Mouse (Mus musculus) kidney, adult 2 months (tissue): ENCODE measurements around the gene Olfr483. TPM values are rescaled to one million over a fixed set of nuclear protein-coding genes. Genes with fewer than 3 reads are reported as not detected.

Experiments used
- DNase-seq: peaks from one replicate; pipeline ENCODE4 v3.0.0; 2021
- H3K27ac ChIP-seq: fragments of 200-500 bp; 2 replicates; pipeline ENCODE4 v1.5.1; 2012; ENCODE audit warnings: low read depth, low read length, control low read depth, inconsistent platforms; ENCODE audit not compliant: insufficient read depth
- H3K27me3 ChIP-seq: fragments of 200-500 bp; replicated peaks from 2 replicates; pipeline ENCODE4 v1.6.1; 2012; ENCODE audit warnings: mild to moderate bottlenecking, moderate library complexity, low read length, inconsistent platforms; ENCODE audit not compliant: control insufficient read depth, insufficient read depth
- H3K36me3 ChIP-seq: fragments of 200-500 bp; 2 replicates; pipeline ENCODE4 v1.6.1; 2012; ENCODE audit warnings: mild to moderate bottlenecking, moderate library complexity, low read length, inconsistent platforms; ENCODE audit not compliant: control insufficient read depth, insufficient read depth
- H3K4me1 ChIP-seq: fragments of 200-500 bp; 2 replicates; pipeline ENCODE4 v1.6.1; 2011; ENCODE audit warnings: low read length; ENCODE audit not compliant: control insufficient read depth, insufficient read depth
- H3K4me3 ChIP-seq: fragments of 200-500 bp; 2 replicates; pipeline ENCODE4 v1.5.1; 2011; ENCODE audit warnings: mild to moderate bottlenecking, low read depth, low read length, control low read depth; ENCODE audit not compliant: insufficient read depth
- CTCF ChIP-seq: fragments of 200-500 bp; conservative IDR thresholded peaks from 2 replicates; pipeline ENCODE4 v1.5.1; 2011; ENCODE audit warnings: low read depth, mild to moderate bottlenecking, control low read depth, low read length, moderate library complexity, mixed read lengths; ENCODE audit not compliant: insufficient read depth, insufficient read length
- POLR2A ChIP-seq: fragments of 200-500 bp; IDR thresholded peaks from one replicate; pipeline ENCODE4 v1.6.1; 2011; ENCODE audit warnings: low read depth, low read length, control low read depth
- WGBS: fragments of 180-500 bp; shearing (Covaris S2); methylation state at CpG from one replicate; pipeline ENCODE4 v1.1.7; 2018; 5-methylcytosine and 5-hydroxymethylcytosine counted together
- polyA plus RNA-seq: library from polyadenylated mRNA; depleted of rRNA; stranded (reverse); fragments of >200 nt; gene quantifications from 2 replicates; pipeline ENCODE4 v1.2.3, GENCODE M21; 2012; rRNA removed

Gene Olfr483
- polyA plus RNA-seq, result not detected in 2 replicates

DNA sequence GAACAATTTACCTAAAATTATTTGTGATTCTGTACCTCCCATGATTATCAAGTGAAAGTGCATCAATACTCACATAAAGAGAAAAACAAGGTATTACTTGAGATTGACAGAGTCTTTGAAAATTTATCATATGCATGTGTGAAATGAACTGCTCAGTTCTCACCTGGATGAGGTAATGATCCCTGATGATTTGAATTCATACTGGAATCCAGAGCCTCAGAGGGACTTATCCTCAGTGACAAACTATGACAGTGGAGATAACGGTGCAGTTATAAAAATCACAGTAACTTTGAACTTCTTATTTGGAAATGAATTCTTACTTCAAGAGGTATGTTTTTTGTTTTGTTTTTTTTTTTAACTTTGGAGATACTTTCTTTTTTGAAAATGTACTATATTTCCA, at the start of gene Olfr483:
Olfr483 (plus strand) TSS at position 301 of the 400 bp plus-strand sequence.
- Histone ChIP-seq H3K27me3 (no peaks in the 10 kb centered on the region), H3K4me3 (no peak within 1 kb of the TSS), H3K36me3 (no peaks in the 10 kb centered on the region), H3K27ac (no peak within 1 kb of the TSS), H3K4me1 (no peaks in the 10 kb centered on the region)
- TF ChIP-seq CTCF, result no peak
- DNase-seq, result no peak
- 86% methylated on average over 1 of the region's 1 CpGs for WGBS

DNA sequence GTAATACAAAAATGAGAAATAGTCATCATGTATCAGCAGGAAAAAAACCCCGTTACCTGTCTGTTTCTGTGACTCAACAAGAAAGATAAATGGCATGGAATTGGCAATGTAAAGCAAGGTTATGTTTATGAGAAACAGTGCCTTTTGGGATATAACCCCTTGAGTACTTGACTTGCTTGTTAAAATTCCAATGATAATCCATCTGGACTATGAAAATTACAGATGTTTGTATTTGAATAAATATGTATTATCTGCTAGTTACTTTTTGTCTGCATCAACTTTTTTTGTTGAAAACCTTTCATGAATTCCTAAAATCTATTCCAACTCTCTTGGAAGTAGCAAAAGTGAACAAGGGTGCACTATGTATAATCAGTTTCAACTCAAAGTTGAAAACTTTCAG, 33.4 kb upstream of the Olfr483 start, which contains the start of gene Olfr480:
Olfr480 (minus strand) TSS at position 101 of the 400 bp plus-strand sequence.
- no peaks in the 10 kb centered on the region for H3K27me3 ChIP-seq
- no peak for DNase-seq
- H3K36me3 ChIP-seq, result no peaks in the 10 kb centered on the region
- no peak within 1 kb of the TSS for H3K4me3 ChIP-seq
- no peak within 1 kb of the TSS for H3K27ac ChIP-seq
- no peaks in the 10 kb centered on the region for H3K4me1 ChIP-seq
- no peak for TF ChIP-seq CTCF
- TF ChIP-seq POLR2A, result no peak
- 78% methylated on average over 1 of the region's 1 CpGs for WGBS

DNA sequence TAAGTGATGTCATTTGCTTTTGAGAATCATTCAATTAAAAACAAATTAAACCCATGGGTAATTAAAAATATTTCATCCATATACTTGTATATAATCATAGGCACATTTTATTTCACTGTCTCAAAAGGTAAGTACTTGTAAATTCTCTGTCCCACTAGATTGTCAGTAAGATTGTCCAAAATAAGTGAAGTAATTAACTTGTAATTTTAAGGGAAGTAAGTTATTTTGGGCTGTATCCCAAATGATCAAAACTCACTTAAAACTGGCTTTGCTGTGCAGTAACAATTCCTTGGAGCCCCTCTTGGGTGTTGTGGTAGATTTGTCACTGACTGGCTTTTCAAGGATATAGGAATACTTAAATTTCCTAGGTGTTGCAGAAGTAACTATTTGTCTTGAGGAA, 21.1 kb upstream of the Olfr483 start, which contains the start of gene Olfr481:
Olfr481 (plus strand) TSS at position 301 of the 400 bp plus-strand sequence.
- TF ChIP-seq POLR2A (no peak), CTCF (no peak)
- H3K27me3 ChIP-seq, result no peaks in the 10 kb centered on the region
- no peak within 1 kb of the TSS for H3K27ac ChIP-seq
- no peaks in the 10 kb centered on the region for H3K36me3 ChIP-seq
- no peak for DNase-seq
- H3K4me1 ChIP-seq, result no peaks in the 10 kb centered on the region
- H3K4me3 ChIP-seq, result no peak within 1 kb of the TSS

DNA sequence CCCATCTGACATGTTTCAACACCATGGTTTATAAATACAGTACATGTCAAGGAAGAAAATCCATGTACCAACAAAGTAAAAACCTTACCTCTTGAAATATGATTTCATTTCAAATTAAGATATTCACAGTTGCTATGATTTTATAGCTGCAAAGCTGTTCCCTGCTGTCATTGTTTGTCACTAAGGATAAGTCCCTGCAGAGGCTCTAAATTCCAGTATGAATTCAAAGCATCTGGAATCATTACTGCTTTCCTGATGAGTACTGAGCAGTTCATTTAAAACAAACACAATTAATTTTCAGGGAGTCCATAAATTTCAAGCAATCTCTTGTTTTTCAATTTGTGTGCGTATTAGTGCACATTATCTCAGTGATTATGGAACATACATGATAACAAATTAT, 3.2 kb upstream of the Olfr483 start, which contains the start of gene Olfr482:
Olfr482 (minus strand) TSS at position 101 of the 400 bp plus-strand sequence.
- TF ChIP-seq CTCF (no peak), POLR2A (no peak)
- H3K4me3 ChIP-seq, result no peak within 1 kb of the TSS
- WGBS, result 65% methylated on average over 1 of the region's 1 CpGs
- no peaks in the 10 kb centered on the region for H3K27me3 ChIP-seq
- H3K4me1 ChIP-seq, result no peaks in the 10 kb centered on the region
- no peak for DNase-seq
- H3K27ac ChIP-seq, result no peak within 1 kb of the TSS
- no peaks in the 10 kb centered on the region for H3K36me3 ChIP-seq

DNA sequence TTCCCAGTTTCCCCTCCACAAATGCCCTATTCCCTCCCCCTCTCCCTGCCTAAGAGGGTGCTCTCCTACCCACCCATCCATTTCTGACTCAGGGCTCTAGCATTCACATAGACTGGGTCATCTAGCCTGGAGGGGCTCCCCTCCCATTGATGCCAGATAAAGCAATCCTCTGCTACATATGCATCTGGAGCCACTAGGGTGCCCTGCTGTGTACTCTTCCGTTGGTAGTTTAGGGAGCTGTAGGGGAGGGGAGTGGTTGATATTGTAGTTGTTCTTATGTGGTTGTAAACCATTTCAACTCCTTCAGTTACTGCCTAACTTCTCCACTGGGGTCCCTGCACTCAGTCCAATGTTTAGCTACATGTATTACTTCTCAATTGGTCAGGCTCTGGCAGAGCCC, 20.0 kb downstream of the Olfr483 start:
- Histone ChIP-seq H3K4me3 (no peak overlapping the region), H3K36me3 (no peaks in the 10 kb centered on the region), H3K27me3 (no peaks in the 10 kb centered on the region), H3K27ac (no peak overlapping the region), H3K4me1 (no peaks in the 10 kb centered on the region)
- TF ChIP-seq POLR2A (no peak), CTCF (no peak)
- WGBS, result 3% methylated on average over 1 of the region's 1 CpGs
- no peak for DNase-seq

DNA sequence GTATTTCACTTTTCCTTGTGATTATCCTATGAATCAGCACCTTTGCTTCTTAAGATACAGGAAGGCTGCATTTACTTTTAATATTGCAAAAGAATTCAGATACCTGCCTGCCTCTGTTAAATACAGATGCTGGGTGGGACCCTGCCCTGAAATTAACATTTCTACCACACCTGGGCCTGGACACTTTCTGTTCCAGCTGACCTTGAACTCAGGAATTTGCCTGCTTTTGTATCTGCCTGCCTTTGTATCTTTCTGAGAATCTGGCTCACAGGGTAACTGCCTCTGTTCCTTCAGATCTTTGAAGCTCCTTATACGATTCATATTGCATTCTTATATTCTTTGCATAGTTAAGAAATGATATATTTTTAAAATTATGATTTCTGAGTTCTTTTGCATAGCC, 20.8 kb downstream of the Olfr483 start:
- DNase-seq, result no peak
- no peak overlapping the region for H3K4me3 ChIP-seq
- no peak for TF ChIP-seq POLR2A
- no peak for TF ChIP-seq CTCF
- WGBS, result 51% methylated on average over 1 of the region's 1 CpGs
- no peaks in the 10 kb centered on the region for H3K36me3 ChIP-seq
- no peak overlapping the region for H3K27ac ChIP-seq
- no peaks in the 10 kb centered on the region for H3K27me3 ChIP-seq
- no peaks in the 10 kb centered on the region for H3K4me1 ChIP-seq

DNA sequence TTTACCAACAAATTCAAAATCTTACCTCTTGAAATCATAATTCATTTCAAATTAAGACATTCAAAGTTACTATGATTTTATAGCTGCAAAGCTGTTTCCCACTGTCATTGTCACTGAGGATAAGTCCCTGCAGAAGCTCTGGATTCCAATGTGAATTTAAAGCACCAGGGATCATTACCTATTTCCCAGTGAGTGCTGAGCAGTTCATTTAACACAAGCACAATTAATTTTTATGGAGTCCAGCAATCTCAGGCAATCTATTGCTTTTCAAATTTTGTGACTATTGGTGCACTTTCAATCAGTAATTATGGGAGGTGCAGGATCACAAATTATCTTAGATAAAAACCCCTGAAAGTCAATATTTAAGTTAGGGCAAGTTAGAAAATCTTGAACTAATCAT, 26.7 kb downstream of the Olfr483 start, which contains the start of gene Olfr484:
Olfr484 (minus strand) TSS at position 101 of the 400 bp plus-strand sequence.
- Histone ChIP-seq H3K4me3 (no peak within 1 kb of the TSS), H3K36me3 (no peaks in the 10 kb centered on the region), H3K27ac (no peak within 1 kb of the TSS), H3K27me3 (no peaks in the 10 kb centered on the region), H3K4me1 (no peaks in the 10 kb centered on the region)
- no peak for TF ChIP-seq POLR2A
- no peak for TF ChIP-seq CTCF
- DNase-seq, result no peak

Other genes starting within 250 kb of the Olfr483 start
- not detected in 2 replicates for gene Olfr472, start 202.9 kb upstream of the Olfr483 start, polyA plus RNA-seq
- gene Olfr473, start 170.4 kb upstream of the Olfr483 start, polyA plus RNA-seq, result not detected in 2 replicates
- gene Olfr474, start 146.2 kb upstream of the Olfr483 start, polyA plus RNA-seq, result not detected in 2 replicates
- not detected in 2 replicates for gene Olfr476, start 136.0 kb upstream of the Olfr483 start, polyA plus RNA-seq
- gene Olfr477, start 114.2 kb upstream of the Olfr483 start, polyA plus RNA-seq, result not detected in 2 replicates
- gene Olfr478, start 66.9 kb upstream of the Olfr483 start, polyA plus RNA-seq, result not detected in 2 replicates
- not detected in 2 replicates for gene Olfr479, start 50.2 kb upstream of the Olfr483 start, polyA plus RNA-seq
- gene Olfr480, start 33.5 kb upstream of the Olfr483 start, polyA plus RNA-seq, result not detected in 2 replicates
- gene Olfr481, start 21.0 kb upstream of the Olfr483 start, polyA plus RNA-seq, result not detected in 2 replicates
- 0.03 TPM in 1 of 2 replicates, not detected in the other for gene Olfr482, start 3.3 kb upstream of the Olfr483 start, polyA plus RNA-seq
- not detected in 2 replicates for gene Olfr484, start 26.6 kb downstream of the Olfr483 start, polyA plus RNA-seq
- gene Olfr485, start 59.0 kb downstream of the Olfr483 start, polyA plus RNA-seq, result not detected in 2 replicates
- not detected in 2 replicates for gene Olfr486, start 71.9 kb downstream of the Olfr483 start, polyA plus RNA-seq
- gene Olfr487, start 113.8 kb downstream of the Olfr483 start, polyA plus RNA-seq, result not detected in 2 replicates
- not detected in 2 replicates for gene Olfr488, start 157.5 kb downstream of the Olfr483 start, polyA plus RNA-seq
- not detected in 2 replicates for gene Olfr490, start 188.1 kb downstream of the Olfr483 start, polyA plus RNA-seq
- gene Olfr491, start 212.6 kb downstream of the Olfr483 start, polyA plus RNA-seq, result not detected in 2 replicates
- not detected in 2 replicates for gene Olfr492, start 222.8 kb downstream of the Olfr483 start, polyA plus RNA-seq
- gene Olfr493, start 246.1 kb downstream of the Olfr483 start, polyA plus RNA-seq, result not detected in 2 replicates